Mouse (Mus musculus) cerebellum, adult 2 months (tissue): ENCODE measurements at regions not wholly inside any gene's neighbourhood (a gene's known extent, or its start where the extent isn't known, plus 50 kb on each side); places are given as distances from the start of the nearest gene placed in this dataset.

ENCODE experiments used
- CTCF ChIP-seq: fragments of 200-500 bp; IDR thresholded peaks from 2 replicates; pipeline ENCODE4 v1.5.1; 2011; ENCODE audit warnings: low read depth, mild to moderate bottlenecking, control low read depth, low read length, moderate library complexity, borderline replicate concordance; ENCODE audit not compliant: insufficient read depth
- POLR2A ChIP-seq: fragments of 200-500 bp; IDR thresholded peaks from 2 replicates; pipeline ENCODE4 v1.6.1; 2011; ENCODE audit warnings: low read length, control low read depth, borderline replicate concordance; ENCODE audit not compliant: insufficient read depth

GRCm38 (mm10) chr1:119289516-119290164, 132.4 kb downstream of the Inhbb start:
- TF ChIP-seq CTCF (no peak), POLR2A (no peak)
